In genomic region chr2:27539772-27540514, GRCm38 (mm10) we compare ENCODE assay signal across 8 mouse cellular contexts. TPM values are rescaled to one million over a fixed set of nuclear protein-coding genes. Genes with fewer than 3 reads are reported as not detected.
DNase-seq lines count a peak whose midpoint lies in the region; ATAC-seq and TF ChIP-seq lines count a peak whose summit lies in the region.

No protein-coding gene starts in this region.

- H3K4me1 ChIP-seq in hindbrain, embryonic 10.5 days (replicated peaks): peaks cover 21% of the 10 kb centered on the region
- H3K4me1 ChIP-seq in lung, postnatal 0 days (ENCODE audit: insufficient read depth, low read depth, low read length): peaks cover 9% of the 10 kb centered on the region; the same call in 1 of the 2 replicates

- H3K27me3 ChIP-seq in hindbrain, embryonic 10.5 days (ENCODE audit: insufficient read depth, poor library complexity, severe bottlenecking): no peaks in the 10 kb centered on the region
- H3K27me3 ChIP-seq in lung, postnatal 0 days (replicated peaks; ENCODE audit: insufficient read depth, low read length): no peaks in the 10 kb centered on the region

- ATAC-seq in frontal cortex, adult (ENCODE audit: low TSS enrichment): peak; percentile 96
- ATAC-seq in lung, postnatal 0 days: peak; percentile 98

- peak overlapping the region; percentile 48 for H3K9ac ChIP-seq in lung, postnatal 0 days (replicated peaks; ENCODE audit: low read depth)

- H3K9me3 ChIP-seq in hindbrain, embryonic 10.5 days: no peaks in the 10 kb centered on the region
- H3K9me3 ChIP-seq in lung, postnatal 0 days (ENCODE audit: low read length): no peaks in the 10 kb centered on the region

- peak; percentile 98 for DNase-seq in MN1 (ENCODE audit: low spot score)
- DNase-seq in cerebellum, adult 9-10 months: peak; percentile 100
- DNase-seq in hindbrain, embryonic 10.5 days (ENCODE audit: low spot score): peak; percentile 96
- DNase-seq in layer of hippocampus, adult 9-11 months: peak; percentile 100
- peak; percentile 100 for DNase-seq in lung, postnatal 0 days (ENCODE audit: low spot score)
- peak; percentile 93 for DNase-seq in ovary, postnatal 14 days (ENCODE audit: low spot score)
- DNase-seq in thymus, postnatal 14 days: peak; percentile 92

- H3K27ac ChIP-seq in hindbrain, embryonic 10.5 days: peak overlapping the region; percentile 92
- peak overlapping the region; percentile 82 for H3K27ac ChIP-seq in lung, postnatal 0 days (ENCODE audit: low read length)

- H3K36me3 ChIP-seq in hindbrain, embryonic 10.5 days: peaks cover 35% of the 10 kb centered on the region
- H3K36me3 ChIP-seq in lung, postnatal 0 days (ENCODE audit: insufficient read depth, low read length): peaks cover 10% of the 10 kb centered on the region; the same call in 1 of the 2 replicates

- peak; percentile 71; the same call in 1 of the 2 replicates for TF ChIP-seq EP300 in lung, postnatal 0 days (IDR thresholded peaks at IDR 0.05)

- no peak for TF ChIP-seq CTCF in lung, postnatal 0 days (IDR thresholded peaks at IDR 0.05)

- under 1% methylated on average over 46 of the region's 46 CpGs for WGBS in hindbrain, embryonic 10.5 days
- 2% methylated on average over 46 of the region's 46 CpGs for WGBS in lung, postnatal 0 days

- peak overlapping the region; percentile 56 for H3K4me3 ChIP-seq in hindbrain, embryonic 10.5 days
- H3K4me3 ChIP-seq in lung, postnatal 0 days (ENCODE audit: low read depth, low read length): peak overlapping the region; percentile 36

- H3K4me2 ChIP-seq in lung, postnatal 0 days (replicated peaks; ENCODE audit: low read depth, low read length): peak overlapping the region; percentile 55

RNA-seq across cellular contexts. Expression of gene Wdr5, which starts 25.0 kb away (rescaled TPM):
- polyA plus RNA-seq in hindbrain, embryonic 10.5 days (2016; fragmentation: Nextera tagmentation; extraction: Ambion mirVana): 63.2 and 76.8 TPM in 2 replicates
- polyA plus RNA-seq in lung, postnatal 0 days (2015; fragmentation: Nextera tagmentation; extraction: Ambion mirVana): 20.5 and 24.0 TPM in 2 replicates

RNA-seq across cellular contexts. Expression of gene Brd3, which starts 32.5 kb away (rescaled TPM):
- polyA plus RNA-seq in hindbrain, embryonic 10.5 days (2016; fragmentation: Nextera tagmentation; extraction: Ambion mirVana): 145 and 149 TPM in 2 replicates
- 44.9 and 47.5 TPM in 2 replicates for polyA plus RNA-seq in lung, postnatal 0 days (2015; fragmentation: Nextera tagmentation; extraction: Ambion mirVana)

Comparison
In these comparisons a context has a peak if more than half of its experiments do, and no peak if none do; other contexts are left out.
1. Peak in every context shown above with its lines: DNase-seq, ATAC-seq, H3K4me3 ChIP-seq and H3K27ac ChIP-seq.